Mouse (Mus musculus): ENCODE measurements around the gene Phyhipl. TPM values are rescaled to one million over a fixed set of nuclear protein-coding genes. Genes with fewer than 3 reads are reported as not detected.

Phyhipl gene
- polyA plus RNA-seq, 2 experiments = 1.4 to 1.5 TPM

DNA sequence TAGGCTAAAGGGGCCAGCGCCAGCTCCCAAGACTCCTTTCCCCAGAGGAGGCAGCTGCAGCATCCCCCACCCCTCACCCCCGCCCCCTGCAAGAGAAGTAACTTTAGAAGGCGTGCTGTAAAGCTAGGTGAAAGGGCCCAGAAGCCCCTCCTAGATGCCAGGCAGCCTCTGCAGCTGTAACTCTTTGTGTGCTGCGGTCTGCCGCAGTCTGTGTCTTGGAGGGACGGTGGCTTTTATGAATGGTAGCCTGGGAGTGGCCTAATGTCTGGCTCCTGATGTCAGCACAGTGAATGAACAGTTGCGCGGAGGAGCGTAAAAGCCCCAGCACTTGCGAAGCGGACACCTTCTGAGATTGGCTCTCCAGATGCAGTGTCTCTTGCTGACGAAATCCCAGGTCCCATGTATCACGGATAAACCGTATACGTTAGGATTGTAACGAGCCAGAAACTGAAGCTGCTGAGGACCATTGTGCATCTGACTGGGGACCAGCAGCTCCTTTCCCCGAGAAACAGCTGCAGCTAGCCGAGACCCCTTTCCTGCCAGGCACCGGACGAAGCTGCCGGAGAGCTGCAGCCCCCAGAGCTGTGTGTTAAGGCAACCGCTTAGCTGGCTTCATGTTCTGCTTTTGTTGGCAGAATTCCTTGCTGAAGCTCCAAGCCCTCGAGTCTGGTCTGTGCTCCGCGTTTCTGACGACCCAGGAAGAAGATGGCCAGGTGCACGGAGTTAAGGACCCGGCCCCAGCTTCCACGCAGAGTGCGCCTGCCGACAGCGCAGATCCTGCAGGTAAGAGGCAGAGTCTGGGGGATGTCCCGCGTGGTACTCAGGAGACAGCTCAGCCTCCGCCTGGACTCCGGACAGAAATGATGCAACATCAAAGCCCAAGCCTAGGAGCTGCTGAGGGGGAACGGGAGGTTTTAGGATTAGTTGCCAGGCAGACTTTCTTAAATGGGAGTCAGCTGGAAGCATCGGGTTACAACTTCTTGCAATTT, 135.3 kb downstream of the Phyhipl start:
- Histone ChIP-seq H3K36me3 (ENCODE audit: control insufficient read depth, insufficient read depth, low read length) (no peaks in the 10 kb centered on the region), H3K4me1 (ENCODE audit: control insufficient read depth, insufficient read depth, low read length) (peaks cover 10% of the 10 kb centered on the region), H3K4me3 (replicated peaks; ENCODE audit: low read length) (peak overlapping the region; percentile 47), H3K4me2 (replicated peaks; ENCODE audit: low read depth, low read length, severe bottlenecking) (peak overlapping the region; percentile 95), H3K9ac (ENCODE audit: low read depth, low read length, severe bottlenecking) (peak overlapping the region; percentile 49), H3K27me3 (ENCODE audit: control insufficient read depth, insufficient read depth, low read length) (no peaks in the 10 kb centered on the region), H3K9me3 (ENCODE audit: control insufficient read depth, low read length) (peaks cover 1% of the 10 kb centered on the region), H3K27ac (replicated peaks; ENCODE audit: low read depth, low read length) (peak overlapping the region; percentile 58)
- TF ChIP-seq POLR2A (IDR thresholded peaks at IDR 0.05; ENCODE audit: borderline replicate concordance, extremely low read depth, insufficient read depth, insufficient read length) = no peak
- WGBS = under 1% methylated on average over 38 of the region's 38 CpGs
- DNase-seq (ENCODE audit: low spot score) (peak; percentile 64), ATAC-seq (ENCODE audit: low FRiP score, low read depth) (peak; percentile 64; the same call in 1 of the 2 replicates)

DNA sequence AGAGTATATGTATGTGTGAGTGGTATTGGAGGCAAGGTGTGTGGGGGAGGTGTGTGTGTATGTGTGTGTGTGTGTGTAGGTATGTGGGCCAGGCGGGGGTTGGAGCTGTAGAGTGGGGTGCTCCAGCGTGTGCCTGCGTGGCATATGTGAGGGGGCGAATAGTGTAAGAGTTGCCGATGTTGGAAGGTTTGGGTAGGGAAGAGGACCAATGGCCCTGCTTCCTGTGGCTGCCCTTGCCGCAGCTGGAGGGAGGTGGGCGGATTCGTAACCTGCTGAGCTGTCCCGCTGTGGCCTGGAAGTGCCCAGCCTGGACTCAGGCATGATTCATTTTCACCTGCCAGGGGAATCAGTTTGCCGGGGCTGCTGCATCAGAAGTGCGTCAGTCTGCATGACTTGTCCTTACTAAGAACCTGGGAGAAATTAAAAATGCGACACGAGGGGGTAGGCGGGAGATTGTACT, 136.1 kb downstream of the Phyhipl start:
- no peak for ATAC-seq (ENCODE audit: low FRiP score, low read depth)

DNA sequence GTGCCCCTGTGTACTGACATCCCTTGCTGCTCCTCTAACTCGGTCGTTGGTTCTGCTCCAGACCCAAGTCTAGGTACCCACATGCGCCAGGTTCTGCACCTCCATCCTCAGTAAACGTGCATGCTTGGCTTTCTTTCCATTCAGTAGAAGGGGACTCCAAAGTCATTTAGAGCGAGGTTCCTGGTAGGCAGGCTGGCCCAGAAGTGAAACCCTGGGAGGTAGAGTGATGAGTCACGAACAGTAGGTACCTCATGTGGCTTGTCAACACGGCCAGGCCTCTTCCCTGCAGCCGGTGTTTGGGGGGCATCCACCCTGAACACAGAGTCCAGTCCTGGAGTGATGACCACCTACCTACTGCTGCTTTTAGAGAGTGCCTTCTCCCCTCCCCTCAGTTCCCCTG, 139.1 kb downstream of the Phyhipl start:
- Histone ChIP-seq H3K4me3 (replicated peaks; ENCODE audit: low read length) (no peak overlapping the region), H3K27me3 (ENCODE audit: control insufficient read depth, insufficient read depth, low read length) (no peaks in the 10 kb centered on the region), H3K4me2 (replicated peaks; ENCODE audit: low read depth, low read length, severe bottlenecking) (no peak overlapping the region), H3K27ac (replicated peaks; ENCODE audit: low read depth, low read length) (no peak overlapping the region), H3K36me3 (ENCODE audit: control insufficient read depth, insufficient read depth, low read length) (no peaks in the 10 kb centered on the region), H3K9me3 (ENCODE audit: control insufficient read depth, low read length) (no peaks in the 10 kb centered on the region), H3K9ac (ENCODE audit: low read depth, low read length, severe bottlenecking) (no peak overlapping the region), H3K4me1 (ENCODE audit: control insufficient read depth, insufficient read depth, low read length) (peaks cover 10% of the 10 kb centered on the region)
- TF ChIP-seq POLR2A (IDR thresholded peaks at IDR 0.05; ENCODE audit: borderline replicate concordance, extremely low read depth, insufficient read depth, insufficient read length) = no peak
- DNase-seq (ENCODE audit: low spot score) = no peak
- 90% methylated on average over 8 of the region's 8 CpGs for WGBS
- no peak for ATAC-seq (ENCODE audit: low FRiP score, low read depth)

More for the DNA sequence above, 136.1 kb downstream of the Phyhipl start:
- no peak overlapping the region for H3K27ac ChIP-seq (replicated peaks; ENCODE audit: low read depth, low read length)
- H3K4me2 ChIP-seq (replicated peaks; ENCODE audit: low read depth, low read length, severe bottlenecking) = peak overlapping the region; percentile 95
- no peaks in the 10 kb centered on the region for H3K9me3 ChIP-seq (ENCODE audit: control insufficient read depth, low read length)
- no peak for DNase-seq (ENCODE audit: low spot score)
- WGBS = 5% methylated on average over 14 of the region's 14 CpGs
- no peaks in the 10 kb centered on the region for H3K36me3 ChIP-seq (ENCODE audit: control insufficient read depth, insufficient read depth, low read length)
- H3K4me3 ChIP-seq (replicated peaks; ENCODE audit: low read length) = peak overlapping the region; percentile 47
- H3K27me3 ChIP-seq (ENCODE audit: control insufficient read depth, insufficient read depth, low read length) = no peaks in the 10 kb centered on the region
- H3K9ac ChIP-seq (ENCODE audit: low read depth, low read length, severe bottlenecking) = peak overlapping the region; percentile 49; the same call in 1 of the 2 replicates
- no peak for TF ChIP-seq POLR2A (IDR thresholded peaks at IDR 0.05; ENCODE audit: borderline replicate concordance, extremely low read depth, insufficient read depth, insufficient read length)
- H3K4me1 ChIP-seq (ENCODE audit: control insufficient read depth, insufficient read depth, low read length) = peaks cover 10% of the 10 kb centered on the region

DNA sequence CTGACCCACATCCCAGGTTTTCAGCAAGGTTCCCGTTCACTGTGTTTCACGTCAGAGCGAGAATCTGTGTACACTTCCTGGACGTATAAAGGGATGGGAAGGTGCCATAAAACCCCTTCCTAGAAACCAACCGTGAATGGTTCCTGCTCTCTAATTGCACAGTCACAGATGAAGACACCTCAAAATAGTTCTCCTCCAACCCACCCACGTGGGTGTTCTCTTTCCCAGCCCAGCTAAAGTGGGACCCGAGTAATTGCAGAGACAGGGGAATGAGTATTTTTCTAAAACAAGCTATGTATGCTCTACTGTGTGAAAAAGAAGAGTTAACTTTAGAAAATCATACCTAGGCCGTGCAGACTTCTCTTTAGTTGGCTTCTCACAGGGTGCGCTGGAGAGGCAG, 140.9 kb downstream of the Phyhipl start:
- 67% methylated on average over 9 of the region's 9 CpGs for WGBS
- Histone ChIP-seq H3K9ac (ENCODE audit: low read depth, low read length, severe bottlenecking) (no peak overlapping the region), H3K4me3 (replicated peaks; ENCODE audit: low read length) (no peak overlapping the region), H3K4me1 (ENCODE audit: control insufficient read depth, insufficient read depth, low read length) (peaks cover 5% of the 10 kb centered on the region), H3K36me3 (ENCODE audit: control insufficient read depth, insufficient read depth, low read length) (no peaks in the 10 kb centered on the region), H3K27me3 (ENCODE audit: control insufficient read depth, insufficient read depth, low read length) (no peaks in the 10 kb centered on the region), H3K4me2 (replicated peaks; ENCODE audit: low read depth, low read length, severe bottlenecking) (no peak overlapping the region), H3K9me3 (ENCODE audit: control insufficient read depth, low read length) (no peaks in the 10 kb centered on the region), H3K27ac (replicated peaks; ENCODE audit: low read depth, low read length) (no peak overlapping the region)
- DNase-seq (ENCODE audit: low spot score) (no peak), ATAC-seq (ENCODE audit: low FRiP score, low read depth) (no peak)
- TF ChIP-seq POLR2A (IDR thresholded peaks at IDR 0.05; ENCODE audit: borderline replicate concordance, extremely low read depth, insufficient read depth, insufficient read length) = no peak

DNA sequence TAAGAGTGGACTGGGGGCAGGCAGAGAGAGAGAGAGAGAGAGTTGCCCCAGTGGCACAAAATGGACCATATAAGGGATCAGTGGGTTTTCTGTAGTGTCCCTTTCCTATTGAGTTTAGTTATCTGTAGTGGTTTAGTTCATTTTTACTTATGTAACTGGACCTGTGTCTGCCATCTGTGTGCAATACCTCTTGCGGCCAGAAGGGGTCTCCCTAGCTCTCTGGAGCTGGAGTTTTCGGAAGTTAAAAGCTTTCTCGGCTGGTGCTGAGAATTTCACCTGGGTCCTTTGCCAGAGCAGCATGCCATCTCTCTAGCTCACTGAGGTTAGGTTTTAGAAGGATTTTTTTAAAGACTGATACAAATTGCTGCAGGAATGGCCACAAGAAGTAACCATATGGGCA, 147.9 kb downstream of the Phyhipl start:
- Histone ChIP-seq H3K27me3 (ENCODE audit: control insufficient read depth, insufficient read depth, low read length) (no peaks in the 10 kb centered on the region), H3K36me3 (ENCODE audit: control insufficient read depth, insufficient read depth, low read length) (no peaks in the 10 kb centered on the region), H3K27ac (replicated peaks; ENCODE audit: low read depth, low read length) (no peak overlapping the region), H3K4me2 (replicated peaks; ENCODE audit: low read depth, low read length, severe bottlenecking) (no peak overlapping the region), H3K9me3 (ENCODE audit: control insufficient read depth, low read length) (peaks cover 5% of the 10 kb centered on the region; the same call in 1 of the 2 replicates), H3K4me1 (ENCODE audit: control insufficient read depth, insufficient read depth, low read length) (no peaks in the 10 kb centered on the region), H3K4me3 (replicated peaks; ENCODE audit: low read length) (no peak overlapping the region), H3K9ac (ENCODE audit: low read depth, low read length, severe bottlenecking) (no peak overlapping the region)
- WGBS = 91% methylated on average over 3 of the region's 3 CpGs
- DNase-seq (ENCODE audit: low spot score) (no peak), ATAC-seq (ENCODE audit: low FRiP score, low read depth) (no peak)
- no peak for TF ChIP-seq POLR2A (IDR thresholded peaks at IDR 0.05; ENCODE audit: borderline replicate concordance, extremely low read depth, insufficient read depth, insufficient read length)

Other genes with a start within 250 kb of the Phyhipl start
- gene Fam13c, start 215.5 kb downstream of the Phyhipl start, polyA plus RNA-seq (2012; rRNA removed) = 5.6 and 6.1 TPM in 2 replicates
- gene Fam13c, start 215.5 kb downstream of the Phyhipl start, polyA plus RNA-seq (2014; fragmentation: Nextera tagmentation; extraction: Ambion mirVana) = 11.0 and 11.9 TPM in 2 replicates

Measured in limb, embryonic 14.5 days (tissue).